Mouse (Mus musculus) CH12.LX (cell line): ENCODE results near the gene Pik3cg. TPM values are rescaled to one million over a fixed set of nuclear protein-coding genes. Genes with fewer than 3 reads are reported as not detected.

Experiments
- DNase-seq: peaks from one replicate; pipeline ENCODE4 v3.0.0-alpha.2; 2013; ENCODE audit errors: extremely low read depth
- H3K27ac ChIP-seq: 2 replicates; pipeline ENCODE4 v1.5.1; 2012; ENCODE audit warnings: low read depth, mild to moderate bottlenecking, control low read depth, moderate library complexity; ENCODE audit not compliant: insufficient read depth
- H3K27me3 ChIP-seq: replicated peaks from 2 replicates; pipeline ENCODE3; 2012; ENCODE audit warnings: inconsistent platforms
- H3K36me3 ChIP-seq, 2 experiments: replicated peaks in 1 of 2; 2 replicates each; pipeline versions ENCODE3 to v1.6.1; 2012; ENCODE audit warnings: inconsistent platforms in 1 of 2, low read length in 1 of 2, mild to moderate bottlenecking in 1 of 2, mixed read lengths in 1 of 2, moderate library complexity in 1 of 2; ENCODE audit not compliant: control insufficient read depth in 1 of 2, insufficient read depth in 1 of 2
- H3K4me1 ChIP-seq, 2 experiments: 2 replicates each; pipeline ENCODE4 v1.6.1; 2012; ENCODE audit warnings: inconsistent platforms in 1 of 2, moderate library complexity in 1 of 2; ENCODE audit not compliant: insufficient read depth in 2 of 2, control insufficient read depth in 1 of 2
- H3K4me2 ChIP-seq: 2 replicates; pipeline ENCODE4 v1.6.1; 2012; ENCODE audit warnings: low read depth, mild to moderate bottlenecking, control low read depth; ENCODE audit not compliant: poor library complexity, insufficient read depth, severe bottlenecking
- H3K4me3 ChIP-seq, 3 experiments: fragments of 150-350 bp in 1 of 3; sonication (generic) in 1 of 3; replicated peaks in 1 of 3; 2 replicates each; pipeline versions ENCODE3 to v1.5.1; 2011 to 2012; ENCODE audit warnings: low read depth in 2 of 3, low read length in 2 of 3, mild to moderate bottlenecking in 2 of 3, moderate library complexity in 2 of 3, control low read depth in 1 of 3, improper control_type of control experiment in 1 of 3, inconsistent platforms in 1 of 3, mixed read lengths in 1 of 3; ENCODE audit not compliant: poor library complexity in 1 of 3
- H3K79me2 ChIP-seq: replicated peaks from 2 replicates; pipeline ENCODE4 v1.6.1; 2012; ENCODE audit warnings: mild to moderate bottlenecking, moderate library complexity; ENCODE audit not compliant: control insufficient read depth, poor library complexity, insufficient read depth, severe bottlenecking; ENCODE audit errors: extremely low read depth
- H3K9ac ChIP-seq: 2 replicates; pipeline ENCODE4 v1.6.1; 2012; ENCODE audit warnings: low read depth, mild to moderate bottlenecking, control low read depth, moderate library complexity; ENCODE audit not compliant: insufficient read depth
- H3K9me3 ChIP-seq: replicated peaks from 2 replicates; pipeline ENCODE3; 2012; ENCODE audit warnings: low read length, inconsistent platforms, mixed read lengths
- BHLHE40 ChIP-seq: IDR thresholded peaks from 2 replicates; pipeline ENCODE4 v1.6.1; 2011; ENCODE audit warnings: mild to moderate bottlenecking, low read depth, low read length, improper control_type of control experiment
- CHD1 ChIP-seq: IDR thresholded peaks from 2 replicates; pipeline ENCODE4 v1.6.1; 2012; ENCODE audit warnings: low read depth, low read length, improper control_type of control experiment, inconsistent platforms
- CHD2 ChIP-seq: IDR thresholded peaks from 2 replicates; pipeline ENCODE4 v1.6.1; 2011; ENCODE audit warnings: low read length, improper control_type of control experiment
- CTCF ChIP-seq, 2 experiments: IDR thresholded peaks in 1 of 2; conservative IDR thresholded peaks in 1 of 2; 2 replicates each; pipeline ENCODE4 v1.5.1; 2011 to 2012; ENCODE audit warnings: low read depth in 2 of 2, low read length in 2 of 2, improper control_type of control experiment in 1 of 2, inconsistent platforms in 1 of 2, mild to moderate bottlenecking in 1 of 2, moderate library complexity in 1 of 2
- E2F4 ChIP-seq: IDR thresholded peaks from 2 replicates; pipeline ENCODE4 v1.6.1; 2011; ENCODE audit warnings: low read depth, low read length, improper control_type of control experiment; ENCODE audit not compliant: insufficient replicate concordance
- ELF1 ChIP-seq: IDR thresholded peaks from 2 replicates; pipeline ENCODE4 v1.6.1; 2014; ENCODE audit warnings: low read depth, mild to moderate bottlenecking, inconsistent platforms, low read length, improper control_type of control experiment
- EP300 ChIP-seq: IDR thresholded peaks from 2 replicates; pipeline ENCODE4 v1.6.1; 2011; ENCODE audit warnings: low read length, improper control_type of control experiment
- ETS1 ChIP-seq: conservative IDR thresholded peaks from 2 replicates; pipeline ENCODE4 v1.6.1; 2012; ENCODE audit warnings: low read depth, mild to moderate bottlenecking, inconsistent platforms, low read length, improper control_type of control experiment, moderate library complexity
- GABPA ChIP-seq: IDR thresholded peaks from 2 replicates; pipeline ENCODE4 v1.6.1; 2012; ENCODE audit warnings: low read depth, low read length, improper control_type of control experiment, inconsistent platforms; ENCODE audit not compliant: insufficient replicate concordance
- IRF4 ChIP-seq: IDR thresholded peaks from 2 replicates; pipeline ENCODE4 v1.6.1; 2014; ENCODE audit warnings: low read depth, mild to moderate bottlenecking, inconsistent platforms, low read length, improper control_type of control experiment
- JUN ChIP-seq: IDR thresholded peaks from 2 replicates; pipeline ENCODE4 v1.6.1; 2011; ENCODE audit warnings: low read depth, mild to moderate bottlenecking, low read length, improper control_type of control experiment, moderate library complexity; ENCODE audit not compliant: insufficient read depth
- JUND ChIP-seq: conservative IDR thresholded peaks from 2 replicates; pipeline ENCODE4 v1.6.1; 2011; ENCODE audit warnings: low read depth, low read length, improper control_type of control experiment
- KAT2A ChIP-seq: IDR thresholded peaks from 2 replicates; pipeline ENCODE4 v1.6.1; 2012; ENCODE audit warnings: low read length, improper control_type of control experiment, inconsistent platforms; ENCODE audit not compliant: insufficient replicate concordance
- MAFK ChIP-seq: IDR thresholded peaks from 2 replicates; pipeline ENCODE4 v1.6.1; 2011; ENCODE audit warnings: low read length, improper control_type of control experiment; ENCODE audit not compliant: insufficient replicate concordance
- MEF2A ChIP-seq: IDR thresholded peaks from 2 replicates; pipeline ENCODE4 v1.6.1; 2014; ENCODE audit warnings: low read depth, mild to moderate bottlenecking, inconsistent platforms, low read length, improper control_type of control experiment, borderline replicate concordance
- MXI1 ChIP-seq: IDR thresholded peaks from 2 replicates; pipeline ENCODE4 v1.6.1; 2011; ENCODE audit warnings: mild to moderate bottlenecking, low read depth, low read length, improper control_type of control experiment
- NELFE ChIP-seq: IDR thresholded peaks from 2 replicates; pipeline ENCODE4 v1.6.1; 2011; ENCODE audit warnings: low read depth, low read length, improper control_type of control experiment
- PAX5 ChIP-seq: IDR thresholded peaks from 2 replicates; pipeline ENCODE4 v1.6.1; 2012; ENCODE audit warnings: low read length, inconsistent platforms, mixed read lengths
- POLR2A ChIP-seq: IDR thresholded peaks from 2 replicates; pipeline ENCODE4 v1.6.1; 2011; ENCODE audit warnings: low read depth, mild to moderate bottlenecking, improper control_type of control experiment, low read length
- POLR2AphosphoS2 ChIP-seq: IDR thresholded peaks from 2 replicates; pipeline ENCODE4 v1.6.1; 2011; ENCODE audit warnings: low read depth, low read length, improper control_type of control experiment
- RCOR1 ChIP-seq: conservative IDR thresholded peaks from 2 replicates; pipeline ENCODE4 v1.6.1; 2012; ENCODE audit warnings: low read depth, mild to moderate bottlenecking, inconsistent platforms, low read length, improper control_type of control experiment
- SIN3A ChIP-seq: IDR thresholded peaks from 2 replicates; pipeline ENCODE4 v1.6.1; 2012; ENCODE audit warnings: low read length, improper control_type of control experiment, inconsistent platforms
- SMC3 ChIP-seq: IDR thresholded peaks from 2 replicates; pipeline ENCODE4 v1.6.1; 2011; ENCODE audit warnings: low read depth, low read length, improper control_type of control experiment
- TBP ChIP-seq: conservative IDR thresholded peaks from 2 replicates; pipeline ENCODE4 v1.6.1; 2011; ENCODE audit warnings: low read depth, low read length, improper control_type of control experiment
- TCF12 ChIP-seq: IDR thresholded peaks from 2 replicates; pipeline ENCODE4 v1.6.1; 2014; ENCODE audit warnings: low read depth, mild to moderate bottlenecking, inconsistent platforms, low read length, improper control_type of control experiment
- USF1 ChIP-seq: IDR thresholded peaks from 2 replicates; pipeline ENCODE4 v1.6.1; 2014; ENCODE audit warnings: low read depth, mild to moderate bottlenecking, inconsistent platforms, low read length, improper control_type of control experiment
- ZC3H11A ChIP-seq: IDR thresholded peaks from 2 replicates; pipeline ENCODE4 v1.6.1; 2012; ENCODE audit warnings: low read depth, mild to moderate bottlenecking, inconsistent platforms, low read length, improper control_type of control experiment
- ZMIZ1 ChIP-seq: IDR thresholded peaks from 2 replicates; pipeline ENCODE4 v1.6.1; 2012; ENCODE audit warnings: low read depth, mild to moderate bottlenecking, inconsistent platforms, low read length, improper control_type of control experiment
- ZNF384 ChIP-seq: IDR thresholded peaks from 2 replicates; pipeline ENCODE4 v1.6.1; 2012; ENCODE audit warnings: low read depth, low read length, improper control_type of control experiment, inconsistent platforms
- dilution Hi-C: fragments of 300-500 bp; cut with MboI; formaldehyde crosslinking; loops from 2 replicates; pipeline ENCODE4 v1.14.3; 2020; ENCODE audit warnings: low sequenced_read_pairs; ENCODE audit not compliant: extremely low pct_unique_long_range_greater_than_20kb, extremely low pct_ligation_motif_present
- in situ Hi-C: fragments of 300-500 bp; cut with MboI; formaldehyde crosslinking; loops from 3 replicates; pipeline ENCODE4 v1.14.3; 2019; ENCODE audit warnings: low sequenced_read_pairs, low pct_ligation_motif_present, low pct_unique_long_range_greater_than_20kb, mixed read lengths
- polyA plus RNA-seq: library from polyadenylated mRNA; unstranded; fragments of >175 nt; gene quantifications from 2 replicates; pipeline ENCODE4 v1.2.1, GENCODE M21; 2012; ENCODE audit warnings: low read depth; ENCODE audit not compliant: insufficient read length
- total RNA-seq, 2 experiments: library from RNA; depleted of rRNA; stranded (reverse); fragments of 300-350 nt in 1 of 2; fragments of >200 nt in 1 of 2; gene quantifications; 2 replicates each; pipeline ENCODE4 v1.2.3; 2012 to 2014

Gene Pik3cg
- total and polyA plus RNA-seq, 3 experiments = 35.4 to 40.6 (median 35.8) TPM

- no peaks in the 10 kb centered on the region for H3K9me3 ChIP-seq
- H3K4me1 ChIP-seq = peaks cover 38 to 87% of the 10 kb centered on the region in 2 experiments
- TF ChIP-seq CHD2 (0 out of 2 replicates have a peak, but pooled peaks have one; percentile 51), ZNF384 (no peak), MAFK (peak; percentile 90), PAX5 (no peak), ELF1 (no peak), ZMIZ1 (0 out of 2 replicates have a peak, but pooled peaks have one; percentile 38), CTCF (conservative IDR thresholded peaks at IDR 0.05 in 1 of 2, IDR thresholded peaks at IDR 0.05 in 1 of 2; ENCODE audit: low read depth in 2 of 2, low read length in 2 of 2) (no peak), KAT2A (0 out of 2 replicates have a peak, but pooled peaks have one; percentile 39), JUN (peak; percentile 47), BHLHE40 (peak; percentile 52), NELFE (peak; percentile 69), IRF4 (peak; percentile 74; the same call in 1 of the 2 replicates), EP300 (peak; percentile 85), SIN3A (peak; percentile 54; the same call in 1 of the 2 replicates), E2F4 (no peak), ETS1 (peak; percentile 82), SMC3 (peak; percentile 14; the same call in 1 of the 2 replicates), USF1 (no peak), MEF2A (peak; percentile 79), RCOR1 (no peak; the same call in 1 of the 2 replicates), JUND (peak; percentile 72), GABPA (no peak), POLR2AphosphoS2 (0 out of 2 replicates have a peak, but pooled peaks have one; percentile 45), TCF12 (peak; percentile 79), CHD1 (peak; percentile 53; the same call in 1 of the 2 replicates), MXI1 (peak; percentile 44; the same call in 1 of the 2 replicates), POLR2A (peak; percentile 51; the same call in 1 of the 2 replicates), ZC3H11A (no peak), TBP (peak; percentile 92)
- H3K4me2 ChIP-seq = peak overlapping the region; percentile 80
- peaks cover 27% of the 10 kb centered on the region for H3K79me2 ChIP-seq
- in situ Hi-C loops = no loop called here
- DNase-seq = peak; percentile 90
- H3K27ac ChIP-seq = peak overlapping the region; percentile 99
- peak overlapping the region; percentile 99 for H3K9ac ChIP-seq
- peak overlapping the region; percentile 38 to 52 (median 40) for H3K4me3 ChIP-seq
- dilution Hi-C loops = no loop called here
- peaks cover 56 to 71% of the 10 kb centered on the region in 2 experiments for H3K36me3 ChIP-seq
- no peaks in the 10 kb centered on the region for H3K27me3 ChIP-seq
Observed at GRCm38 (mm10) chr12:32194358-32194757, 14.1 kb downstream of the Pik3cg start.
